Mouse (Mus musculus): Measurements from ENCODE around the gene Abcb6. TPM values are rescaled to one million over a fixed set of nuclear protein-coding genes. Genes with fewer than 3 reads are reported as not detected.

The Abcb6 gene
- 10 to 100 TPM; 22.8 to 24.7 TPM for total RNA-seq (2021)

- DNase-seq (ENCODE audit: low spot score in 2 of 2), result peak; percentile 90 to 92
- intact Hi-C loops (cut with DNase I), result no loop called here
These were observed at the start of gene Abcb6 for GRCm38 (mm10) chr1:75180105-75180590. Gene Abcb6 (minus strand): TSS chr1:75180392.

- no peak for DNase-seq (ENCODE audit: low spot score in 2 of 2)
- intact Hi-C loops (cut with DNase I), result no loop called here
These were observed 49.0 kb upstream of the Abcb6 start for GRCm38 (mm10) chr1:75229158-75229557.

DNA sequence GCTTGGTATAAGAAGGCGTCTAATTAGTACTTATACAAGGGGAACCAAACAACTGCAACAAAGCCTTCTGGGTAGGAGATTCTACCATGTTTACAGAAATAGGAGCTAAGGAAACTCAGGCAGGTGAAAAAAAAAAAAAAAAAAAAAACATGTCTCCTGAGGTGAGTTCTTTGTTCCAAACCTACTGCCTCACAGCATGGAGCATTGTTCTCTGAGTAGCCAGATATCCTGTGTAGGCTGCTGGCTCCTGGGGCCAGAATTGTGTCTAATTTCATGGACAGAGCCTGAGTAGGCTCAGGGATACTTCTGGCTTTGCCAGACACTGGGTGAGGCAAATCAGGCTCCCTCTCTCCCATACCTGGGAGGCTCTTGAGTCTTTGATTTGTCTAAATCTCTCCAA is 47.5 kb upstream of the Abcb6 start:
- intact Hi-C loops (cut with DNase I), result no loop called here
- DNase-seq (ENCODE audit: low spot score in 2 of 2), result no peak

DNA sequence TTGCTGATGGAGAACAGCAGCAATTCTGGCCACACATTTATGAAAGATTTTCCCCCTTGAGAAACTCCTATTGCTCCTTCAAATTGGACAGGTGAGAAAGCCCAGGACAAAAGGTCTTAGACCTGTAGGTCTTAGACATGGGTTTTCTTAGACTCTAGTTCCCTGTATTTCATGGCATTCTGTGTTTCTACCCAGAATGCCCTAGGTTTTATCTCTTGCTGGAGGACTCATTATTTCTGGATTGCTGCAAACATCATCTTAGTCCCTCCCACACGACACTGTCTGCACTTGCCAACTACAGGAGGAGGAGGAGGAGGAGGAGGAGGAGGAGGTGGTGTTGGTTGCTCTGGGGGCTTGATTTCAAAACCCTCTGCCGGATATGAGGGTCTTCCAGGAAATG is 45.9 kb upstream of the Abcb6 start:
- no peak for DNase-seq (ENCODE audit: low spot score in 2 of 2)
- intact Hi-C loops (cut with DNase I), result no loop called here

- no peak for DNase-seq (ENCODE audit: low spot score in 2 of 2)
- intact Hi-C loops (cut with DNase I), result no loop called here
These were observed 45.3 kb upstream of the Abcb6 start for GRCm38 (mm10) chr1:75225473-75225872.

DNA sequence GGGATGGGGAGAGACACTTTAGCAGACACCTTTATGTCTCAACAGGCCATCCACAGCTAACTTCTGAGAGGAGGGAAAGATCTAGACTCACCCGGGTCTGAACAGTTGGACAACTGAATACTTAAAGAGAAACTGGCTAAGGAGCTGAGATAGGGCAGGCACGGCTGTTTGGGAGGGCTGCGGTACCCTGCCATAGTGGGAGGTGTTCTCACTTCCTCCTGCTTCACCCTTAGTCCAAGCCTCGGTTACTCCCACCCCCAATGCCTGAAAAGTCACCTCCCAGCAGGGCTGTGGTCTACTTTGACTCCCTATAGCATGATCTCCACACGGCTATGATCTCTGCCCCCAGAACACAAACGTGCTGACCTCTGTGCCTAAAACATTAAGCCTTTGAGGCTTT is 43.3 kb upstream of the Abcb6 start:
- DNase-seq (ENCODE audit: low spot score in 2 of 2), result no peak
- intact Hi-C loops (cut with DNase I), result no loop called here

DNA sequence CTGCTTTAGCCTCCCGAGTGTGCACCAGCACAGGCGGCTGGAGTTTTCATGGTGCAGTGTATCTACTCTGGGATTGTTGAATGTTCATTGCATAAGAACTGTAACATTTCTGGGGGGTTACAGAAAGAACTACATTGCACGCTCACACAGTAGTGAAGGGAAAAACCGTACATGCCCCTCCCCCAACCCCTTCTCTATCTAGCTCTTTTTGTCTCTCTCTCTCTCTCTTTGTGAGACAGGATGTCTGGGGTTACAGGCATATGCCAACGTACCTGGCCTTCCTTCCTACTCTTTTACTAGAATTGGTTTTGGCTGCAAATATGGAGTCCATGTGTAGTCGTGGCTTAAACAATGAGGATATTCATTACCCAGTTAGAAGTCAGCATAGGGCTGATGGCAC is 42.7 kb upstream of the Abcb6 start:
- no peak for DNase-seq (ENCODE audit: low spot score in 2 of 2)
- intact Hi-C loops (cut with DNase I), result no loop called here

DNA sequence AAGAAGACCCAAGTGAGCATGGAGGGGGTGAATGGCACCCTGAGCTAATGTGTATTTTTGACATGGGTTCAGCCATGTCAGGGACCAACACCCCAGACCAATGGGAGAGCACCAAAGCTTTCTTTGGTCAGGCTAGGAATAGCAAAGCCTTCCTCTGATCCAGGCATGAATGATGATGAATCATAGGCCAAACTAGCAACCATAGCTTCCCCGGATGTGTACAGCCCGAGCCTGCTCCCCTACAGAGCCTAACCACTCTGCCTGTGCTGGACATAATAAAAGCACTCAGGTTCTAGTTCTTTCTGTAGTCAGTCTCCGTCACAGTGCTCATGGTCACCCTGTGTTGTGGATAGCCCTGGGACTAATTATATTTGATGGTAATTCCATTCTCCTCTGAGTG is 41.3 kb upstream of the Abcb6 start:
- no peak for DNase-seq (ENCODE audit: low spot score in 2 of 2)
- intact Hi-C loops (cut with DNase I), result no loop called here

- intact Hi-C loops (cut with DNase I), result loop anchor here (2.0 kb wide), 1 partner anchor 43 kb away; no protein-coding TSS in a partner anchor
- no peak for DNase-seq (ENCODE audit: low spot score in 2 of 2)
These were observed 39.3 kb upstream of the Abcb6 start, which contains the start of gene Tuba4a for GRCm38 (mm10) chr1:75219531-75219930. Gene Tuba4a (minus strand): TSS chr1:75219865.

- intact Hi-C loops (cut with DNase I), result loop anchor here (2.0 kb wide), 1 partner anchor 44 kb away; no protein-coding TSS in a partner anchor
- DNase-seq (ENCODE audit: low spot score in 2 of 2), result peak; percentile 90 to 93
These were observed 38.9 kb upstream of the Abcb6 start for GRCm38 (mm10) chr1:75219078-75219477.

DNA sequence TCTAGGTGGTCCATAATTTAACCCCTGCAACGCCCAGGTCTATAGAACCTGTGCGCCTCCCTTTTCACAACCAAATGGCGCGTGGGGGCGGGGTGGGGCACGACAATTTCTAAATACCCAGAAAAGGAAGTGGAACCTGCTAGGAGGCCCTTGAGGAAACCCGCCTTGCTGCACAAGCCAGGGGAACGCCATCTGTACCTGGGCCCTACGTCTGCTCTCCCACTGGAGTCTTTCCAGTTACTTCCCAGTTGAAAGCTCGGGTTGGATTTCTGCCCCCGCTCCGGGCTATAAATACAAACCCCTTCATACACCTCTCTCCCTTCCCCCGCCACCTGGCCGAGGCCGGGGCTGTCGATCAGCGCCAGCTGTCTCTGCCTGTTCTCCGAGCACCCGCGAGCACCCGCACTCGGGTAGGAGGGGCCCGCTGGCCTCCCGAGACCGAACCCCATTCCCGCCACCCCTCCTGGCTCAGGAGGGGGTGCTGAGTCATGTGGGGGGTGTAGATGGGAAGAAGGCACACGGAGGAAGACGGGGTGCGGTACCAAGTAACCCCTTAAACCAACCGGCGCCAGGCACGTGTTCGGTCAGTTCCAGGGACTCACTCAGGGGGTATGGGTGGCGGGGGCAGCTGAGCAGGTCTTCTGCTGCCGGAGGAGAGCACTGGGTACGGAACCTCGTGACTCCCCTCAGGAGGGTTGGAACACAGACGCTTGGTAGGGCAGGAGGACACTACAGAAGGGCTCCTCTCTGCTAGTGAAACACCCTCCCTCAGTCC is 38.2 kb upstream of the Abcb6 start:
- intact Hi-C loops (cut with DNase I), result loop anchor here (1.0 to 2.0 kb wide), 2 partner anchors 18 to 44 kb away; partner anchors contain the start of gene Dnajb2

DNA sequence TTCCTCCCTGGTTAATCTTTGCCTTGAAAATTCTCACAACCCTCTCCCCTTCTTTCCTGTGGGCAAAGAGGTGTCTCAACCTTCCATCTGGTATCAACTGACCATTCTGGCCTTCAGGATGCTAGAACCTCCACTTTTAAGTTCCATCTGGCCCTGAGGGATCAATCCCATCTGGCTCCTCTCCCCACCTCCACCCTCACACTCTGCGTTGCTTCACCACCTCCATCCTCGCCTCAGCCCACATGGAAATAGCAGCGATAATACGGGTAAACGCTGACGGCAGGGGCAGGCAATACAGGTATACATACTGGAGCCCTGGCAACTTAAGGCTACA is 37.7 kb upstream of the Abcb6 start:
- DNase-seq (ENCODE audit: low spot score in 2 of 2), result peak in 1 of 2 experiments; percentile 67
- intact Hi-C loops (cut with DNase I), result loop anchor here (1.0 to 2.0 kb wide), 2 partner anchors 18 to 45 kb away; partner anchors contain the start of gene Dnajb2

More for the DNA sequence above, 38.2 kb upstream of the Abcb6 start:
- DNase-seq (ENCODE audit: low spot score in 2 of 2), result peak; percentile 76 to 85

DNA sequence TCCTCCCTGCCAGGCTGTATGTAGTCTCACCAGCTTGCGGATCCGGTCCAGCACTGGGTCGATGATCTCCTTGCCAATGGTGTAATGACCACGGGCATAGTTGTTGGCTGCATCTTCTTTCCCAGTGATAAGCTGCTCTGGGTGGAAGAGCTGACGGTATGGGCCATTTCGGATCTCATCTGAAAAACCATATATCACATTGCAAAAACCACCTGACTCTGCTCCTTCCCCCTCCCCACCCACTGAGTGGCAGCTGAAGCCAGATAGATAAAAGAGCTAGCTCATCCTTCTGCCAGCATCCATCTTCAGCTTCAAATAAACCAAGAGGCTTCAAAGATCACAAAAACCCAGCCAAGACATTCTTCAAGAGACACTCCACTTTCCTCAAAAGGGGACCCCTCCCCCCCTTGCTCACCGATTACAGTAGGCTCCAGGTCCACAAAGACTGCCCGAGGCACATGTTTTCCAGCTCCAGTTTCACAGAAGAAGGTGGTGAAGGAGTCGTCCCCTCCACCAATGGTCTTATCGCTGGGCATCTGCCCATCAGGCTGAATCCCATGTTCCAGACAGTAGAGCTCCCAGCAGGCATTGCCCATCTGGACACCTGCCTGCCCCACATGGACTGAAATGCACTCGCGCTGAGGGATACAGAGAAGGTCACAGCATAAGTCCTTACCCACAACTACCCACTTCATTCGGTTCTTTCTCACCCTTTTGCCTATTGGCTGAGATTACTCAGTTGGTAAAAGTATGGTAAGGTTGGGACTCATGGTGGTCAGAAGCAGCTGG is 36.8 kb upstream of the Abcb6 start:
- DNase-seq (ENCODE audit: low spot score in 2 of 2), result no peak
- intact Hi-C loops (cut with DNase I), result no loop called here

DNA sequence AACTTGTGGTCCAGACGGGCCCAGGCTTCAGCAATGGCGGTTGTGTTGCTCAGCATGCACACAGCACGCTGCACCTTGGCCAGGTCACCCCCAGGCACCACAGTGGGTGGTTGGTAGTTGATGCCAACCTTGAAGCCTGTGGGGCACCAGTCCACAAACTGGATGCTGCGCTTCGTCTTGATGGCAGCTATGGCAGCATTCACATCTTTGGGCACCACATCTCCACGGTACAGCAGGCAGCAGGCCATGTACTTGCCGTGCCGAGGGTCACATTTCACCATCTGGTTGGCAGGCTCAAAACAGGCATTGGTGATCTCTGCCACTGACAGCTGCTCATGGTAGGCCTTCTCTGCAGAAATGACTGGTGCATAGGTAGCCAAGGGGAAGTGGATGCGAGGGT is 35.6 kb upstream of the Abcb6 start:
- intact Hi-C loops (cut with DNase I), result no loop called here
- DNase-seq (ENCODE audit: low spot score in 2 of 2), result no peak

- intact Hi-C loops (cut with DNase I), result no loop called here
- DNase-seq (ENCODE audit: low spot score in 2 of 2), result peak in 1 of 2 experiments; percentile 63
These were observed 34.7 kb upstream of the Abcb6 start for GRCm38 (mm10) chr1:75214886-75215285.

DNA sequence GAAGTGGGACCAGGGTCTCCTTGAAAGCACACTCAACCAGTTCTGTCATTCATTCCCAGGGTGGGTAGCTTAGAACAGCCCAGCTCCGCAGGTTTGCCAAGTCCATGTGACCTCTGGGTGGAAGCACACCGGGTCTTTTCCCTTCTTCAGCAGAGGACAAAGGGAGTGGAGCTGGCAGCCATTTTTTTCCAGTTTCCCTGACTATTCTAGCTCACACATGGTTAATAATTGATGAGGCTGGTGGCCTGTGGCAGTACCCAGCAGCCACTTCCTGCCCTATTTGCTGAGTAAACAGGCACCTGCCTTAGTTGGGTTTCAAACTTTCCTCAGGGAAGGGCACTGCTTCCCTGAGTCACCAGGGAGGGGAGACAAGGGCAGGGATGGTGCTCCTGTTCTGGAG is 34.2 kb upstream of the Abcb6 start:
- no peak for DNase-seq (ENCODE audit: low spot score in 2 of 2)
- intact Hi-C loops (cut with DNase I), result no loop called here

GRCm38 (mm10) chr1:75213096-75213495 is 32.9 kb upstream of the Abcb6 start:
- no peak for DNase-seq (ENCODE audit: low spot score in 2 of 2)
- intact Hi-C loops (cut with DNase I), result no loop called here

DNA sequence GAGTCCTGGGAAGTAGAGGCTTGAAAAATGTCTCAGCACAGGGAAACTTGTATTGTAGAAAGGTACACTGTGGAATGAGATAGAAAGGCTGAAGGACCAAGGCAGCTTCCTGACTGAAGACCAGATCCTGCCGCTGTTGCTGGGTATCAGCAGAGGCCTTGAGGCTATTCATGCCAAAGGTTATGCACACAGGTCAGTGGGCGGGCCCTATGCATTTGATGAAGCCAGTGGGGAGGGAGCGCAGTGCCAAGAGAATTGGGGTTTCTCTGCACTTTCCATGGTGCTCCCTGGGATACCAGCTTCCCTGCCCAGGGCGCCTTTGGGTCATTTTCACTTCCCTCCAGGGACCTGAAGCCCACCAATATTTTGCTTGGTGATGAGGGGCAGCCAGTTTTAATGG is 32.4 kb upstream of the Abcb6 start:
- DNase-seq (ENCODE audit: low spot score in 2 of 2), result no peak
- intact Hi-C loops (cut with DNase I), result no loop called here

- intact Hi-C loops (cut with DNase I), result no loop called here
- DNase-seq (ENCODE audit: low spot score in 2 of 2), result no peak
These were observed 31.0 kb upstream of the Abcb6 start for GRCm38 (mm10) chr1:75211141-75211708.
